Mouse (Mus musculus): Measurements from ENCODE around the gene Mapk9. TPM values are rescaled to one million over a fixed set of nuclear protein-coding genes. Genes with fewer than 3 reads are reported as not detected.

The Mapk9 gene
- polyA plus RNA-seq, 1 experiment from 2014 or later = 47.5 TPM

GRCm38 (mm10) chr11:49891993-49892392, 45.4 kb downstream of the Mapk9 start:
- DNase-seq (ENCODE audit: low spot score) = no peak
- Histone ChIP-seq H3K9me3 (ENCODE audit: control insufficient read depth, low read length) (no peaks in the 10 kb centered on the region), H3K4me2 (no peak overlapping the region), H3K9ac (ENCODE audit: low read depth, low read length) (no peak overlapping the region), H3K27ac (ENCODE audit: low read depth, low read length) (no peak overlapping the region), H3K36me3 (ENCODE audit: control insufficient read depth, insufficient read depth, low read length) (no peaks in the 10 kb centered on the region), H3K4me3 (ENCODE audit: low read depth, low read length) (no peak overlapping the region), H3K27me3 (replicated peaks; ENCODE audit: control insufficient read depth, insufficient read depth, low read length) (no peaks in the 10 kb centered on the region), H3K4me1 (replicated peaks; ENCODE audit: control insufficient read depth, insufficient read depth, low read length) (no peaks in the 10 kb centered on the region)
- no peak for ATAC-seq (replicated peaks; ENCODE audit: low FRiP score)
- WGBS = 80% methylated on average over 5 of the region's 5 CpGs

- Histone ChIP-seq H3K36me3 (ENCODE audit: control insufficient read depth, insufficient read depth, low read length) (no peaks in the 10 kb centered on the region), H3K27ac (ENCODE audit: low read depth, low read length) (no peak overlapping the region), H3K27me3 (replicated peaks; ENCODE audit: control insufficient read depth, insufficient read depth, low read length) (peaks cover 3% of the 10 kb centered on the region), H3K4me2 (no peak overlapping the region), H3K9me3 (ENCODE audit: control insufficient read depth, low read length) (no peaks in the 10 kb centered on the region), H3K4me3 (ENCODE audit: low read depth, low read length) (no peak overlapping the region), H3K9ac (ENCODE audit: low read depth, low read length) (no peak overlapping the region), H3K4me1 (replicated peaks; ENCODE audit: control insufficient read depth, insufficient read depth, low read length) (no peaks in the 10 kb centered on the region)
- ATAC-seq (replicated peaks; ENCODE audit: low FRiP score) (no peak), DNase-seq (ENCODE audit: low spot score) (no peak)
- 75% methylated on average over 11 of the region's 11 CpGs for WGBS
These were observed 47.3 kb downstream of the Mapk9 start for GRCm38 (mm10) chr11:49893806-49894205.

GRCm38 (mm10) chr11:49895966-49896590, 49.5 kb downstream of the Mapk9 start:
- H3K4me2 ChIP-seq = no peak overlapping the region
- WGBS = 29% methylated on average over 6 of the region's 6 CpGs
- no peak overlapping the region for H3K9ac ChIP-seq (ENCODE audit: low read depth, low read length)
- no peak overlapping the region for H3K4me3 ChIP-seq (ENCODE audit: low read depth, low read length)
- H3K9me3 ChIP-seq (ENCODE audit: control insufficient read depth, low read length) = no peaks in the 10 kb centered on the region
- H3K27ac ChIP-seq (ENCODE audit: low read depth, low read length) = no peak overlapping the region
- peaks cover 22% of the 10 kb centered on the region for H3K27me3 ChIP-seq (replicated peaks; ENCODE audit: control insufficient read depth, insufficient read depth, low read length)
- no peak for DNase-seq (ENCODE audit: low spot score)
- H3K4me1 ChIP-seq (replicated peaks; ENCODE audit: control insufficient read depth, insufficient read depth, low read length) = no peaks in the 10 kb centered on the region
- no peaks in the 10 kb centered on the region for H3K36me3 ChIP-seq (ENCODE audit: control insufficient read depth, insufficient read depth, low read length)
- ATAC-seq (replicated peaks; ENCODE audit: low FRiP score) = no peak

- Histone ChIP-seq H3K9ac (ENCODE audit: low read depth, low read length) (no peak overlapping the region), H3K27me3 (replicated peaks; ENCODE audit: control insufficient read depth, insufficient read depth, low read length) (peaks cover 45% of the 10 kb centered on the region), H3K36me3 (ENCODE audit: control insufficient read depth, insufficient read depth, low read length) (no peaks in the 10 kb centered on the region), H3K4me1 (replicated peaks; ENCODE audit: control insufficient read depth, insufficient read depth, low read length) (peaks cover 7% of the 10 kb centered on the region), H3K9me3 (ENCODE audit: control insufficient read depth, low read length) (no peaks in the 10 kb centered on the region), H3K27ac (ENCODE audit: low read depth, low read length) (no peak overlapping the region), H3K4me2 (no peak overlapping the region), H3K4me3 (ENCODE audit: low read depth, low read length) (no peak overlapping the region)
- 63% methylated on average over 6 of the region's 6 CpGs for WGBS
- no peak for DNase-seq (ENCODE audit: low spot score)
- ATAC-seq (replicated peaks; ENCODE audit: low FRiP score) = no peak
These were observed 53.5 kb downstream of the Mapk9 start for GRCm38 (mm10) chr11:49900043-49900442.

- DNase-seq (ENCODE audit: low spot score) (no peak), ATAC-seq (replicated peaks; ENCODE audit: low FRiP score) (no peak)
- Histone ChIP-seq H3K27me3 (replicated peaks; ENCODE audit: control insufficient read depth, insufficient read depth, low read length) (peaks cover 45% of the 10 kb centered on the region), H3K9ac (ENCODE audit: low read depth, low read length) (no peak overlapping the region), H3K36me3 (ENCODE audit: control insufficient read depth, insufficient read depth, low read length) (no peaks in the 10 kb centered on the region), H3K4me1 (replicated peaks; ENCODE audit: control insufficient read depth, insufficient read depth, low read length) (peaks cover 7% of the 10 kb centered on the region), H3K9me3 (ENCODE audit: control insufficient read depth, low read length) (no peaks in the 10 kb centered on the region), H3K4me3 (ENCODE audit: low read depth, low read length) (peak overlapping the region; percentile 66), H3K4me2 (peak overlapping the region; percentile 100), H3K27ac (ENCODE audit: low read depth, low read length) (no peak overlapping the region)
- WGBS = 29% methylated on average over 15 of the region's 15 CpGs
These were observed 54.6 kb downstream of the Mapk9 start for GRCm38 (mm10) chr11:49900962-49901658.

GRCm38 (mm10) chr11:49901659-49902458, 55.3 kb downstream of the Mapk9 start, which contains the start of gene Rasgef1c:
Gene Rasgef1c (plus strand): TSS chr11:49901835.
- no peaks in the 10 kb centered on the region for H3K36me3 ChIP-seq (ENCODE audit: control insufficient read depth, insufficient read depth, low read length)
- DNase-seq (ENCODE audit: low spot score) = peak; percentile 75
- peaks cover 45% of the 10 kb centered on the region for H3K27me3 ChIP-seq (replicated peaks; ENCODE audit: control insufficient read depth, insufficient read depth, low read length)
- H3K4me2 ChIP-seq = peak within 1 kb of the TSS; percentile 100
- H3K4me1 ChIP-seq (replicated peaks; ENCODE audit: control insufficient read depth, insufficient read depth, low read length) = peaks cover 7% of the 10 kb centered on the region
- no peaks in the 10 kb centered on the region for H3K9me3 ChIP-seq (ENCODE audit: control insufficient read depth, low read length)
- no peak within 1 kb of the TSS for H3K27ac ChIP-seq (ENCODE audit: low read depth, low read length)
- peak within 1 kb of the TSS; percentile 50 for H3K9ac ChIP-seq (ENCODE audit: low read depth, low read length)
- H3K4me3 ChIP-seq (ENCODE audit: low read depth, low read length) = peak within 1 kb of the TSS; percentile 66
- WGBS = 3% methylated on average over 99 of the region's 99 CpGs
- ATAC-seq (replicated peaks; ENCODE audit: low FRiP score) = peak; percentile 64

- peaks cover 7% of the 10 kb centered on the region for H3K4me1 ChIP-seq (replicated peaks; ENCODE audit: control insufficient read depth, insufficient read depth, low read length)
- no peak overlapping the region for H3K27ac ChIP-seq (ENCODE audit: low read depth, low read length)
- no peak overlapping the region for H3K4me2 ChIP-seq
- no peaks in the 10 kb centered on the region for H3K9me3 ChIP-seq (ENCODE audit: control insufficient read depth, low read length)
- 14% methylated on average over 7 of the region's 7 CpGs for WGBS
- H3K9ac ChIP-seq (ENCODE audit: low read depth, low read length) = no peak overlapping the region
- H3K4me3 ChIP-seq (ENCODE audit: low read depth, low read length) = no peak overlapping the region
- ATAC-seq (replicated peaks; ENCODE audit: low FRiP score) = 0 out of 2 replicates have a peak, but pooled peaks have one; percentile 41
- peaks cover 45% of the 10 kb centered on the region for H3K27me3 ChIP-seq (replicated peaks; ENCODE audit: control insufficient read depth, insufficient read depth, low read length)
- H3K36me3 ChIP-seq (ENCODE audit: control insufficient read depth, insufficient read depth, low read length) = no peaks in the 10 kb centered on the region
- DNase-seq (ENCODE audit: low spot score) = peak; percentile 56
These were observed 56.8 kb downstream of the Mapk9 start for GRCm38 (mm10) chr11:49903333-49903732.

GRCm38 (mm10) chr11:49918521-49919180, 72.1 kb downstream of the Mapk9 start:
- H3K9ac ChIP-seq (ENCODE audit: low read depth, low read length) = no peak overlapping the region
- ATAC-seq (replicated peaks; ENCODE audit: low FRiP score) = no peak
- DNase-seq (ENCODE audit: low spot score) = no peak
- no peak overlapping the region for H3K4me3 ChIP-seq (ENCODE audit: low read depth, low read length)
- H3K4me2 ChIP-seq = no peak overlapping the region
- no peaks in the 10 kb centered on the region for H3K36me3 ChIP-seq (ENCODE audit: control insufficient read depth, insufficient read depth, low read length)
- H3K27me3 ChIP-seq (replicated peaks; ENCODE audit: control insufficient read depth, insufficient read depth, low read length) = no peaks in the 10 kb centered on the region
- no peaks in the 10 kb centered on the region for H3K9me3 ChIP-seq (ENCODE audit: control insufficient read depth, low read length)
- 66% methylated on average over 15 of the region's 15 CpGs for WGBS
- H3K4me1 ChIP-seq (replicated peaks; ENCODE audit: control insufficient read depth, insufficient read depth, low read length) = no peaks in the 10 kb centered on the region
- no peak overlapping the region for H3K27ac ChIP-seq (ENCODE audit: low read depth, low read length)
